Mouse (Mus musculus) heart, postnatal 0 days (tissue): ENCODE measurements around the gene Spcs3. TPM values are rescaled to one million over a fixed set of nuclear protein-coding genes. Genes with fewer than 3 reads are reported as not detected.

ENCODE experiments used
- ATAC-seq: fragments of 200-750 bp; cut with Nextera tagmentation; 2 replicates; pipeline ENCODE4 v1.8.0; 2017; ENCODE audit warnings: low read depth, moderate number of reproducible peaks, moderate library complexity; ENCODE audit not compliant: insufficient read depth
- DNase-seq: peaks from one replicate; pipeline ENCODE4 v3.0.0-alpha.2; 2016; ENCODE audit warnings: low spot score
- H3K27ac ChIP-seq: fragments of 300-500 bp; sonication (generic); 2 replicates; pipeline ENCODE4 v1.5.1; 2014; ENCODE audit warnings: low read depth, mild to moderate bottlenecking
- H3K27me3 ChIP-seq: fragments of 300-500 bp; sonication (generic); 2 replicates; pipeline ENCODE4 v1.6.1; 2014; ENCODE audit warnings: low read length, mixed read lengths; ENCODE audit not compliant: control insufficient read depth, insufficient read depth
- H3K36me3 ChIP-seq: fragments of 300-500 bp; sonication (generic); replicated peaks from 2 replicates; pipeline ENCODE4 v1.6.1; 2014; ENCODE audit warnings: low read length, mixed read lengths; ENCODE audit not compliant: control insufficient read depth, insufficient read depth
- H3K4me1 ChIP-seq: fragments of 300-500 bp; sonication (generic); 2 replicates; pipeline ENCODE4 v1.6.1; 2014; ENCODE audit warnings: antibody characterized with exemption; ENCODE audit not compliant: control insufficient read depth, insufficient read depth
- H3K4me2 ChIP-seq: fragments of 300-500 bp; sonication (generic); 2 replicates; pipeline ENCODE4 v1.6.1; 2014; ENCODE audit warnings: low read depth, mild to moderate bottlenecking, low read length, moderate library complexity
- H3K4me3 ChIP-seq: fragments of 300-500 bp; sonication (generic); 2 replicates; pipeline ENCODE4 v1.5.1; 2014; ENCODE audit warnings: low read depth, low read length
- H3K9ac ChIP-seq: fragments of 300-500 bp; sonication (generic); replicated peaks from 2 replicates; pipeline ENCODE4 v1.6.1; 2014; ENCODE audit warnings: low read depth, low read length, mixed read lengths
- H3K9me3 ChIP-seq: fragments of 300-500 bp; sonication (generic); replicated peaks from 2 replicates; pipeline ENCODE4 v1.6.1; 2016; ENCODE audit warnings: low read length; ENCODE audit not compliant: control insufficient read depth
- CTCF ChIP-seq: IDR thresholded peaks from 2 replicates; pipeline ENCODE4 v1.5.1; 2016; ENCODE audit warnings: antibody characterized with exemption, control low read depth, low read depth
- EP300 ChIP-seq: IDR thresholded peaks from 2 replicates; pipeline ENCODE4 v1.6.1; 2016; ENCODE audit warnings: antibody characterized with exemption, low read depth
- WGBS: fragments of 180-500 bp; shearing (Covaris S2); extraction: QIAGEN DNeasy Blood & Tissue Kit; methylation state at CpG from one replicate; pipeline ENCODE4 v1.1.7; 2014; 5-methylcytosine and 5-hydroxymethylcytosine counted together
- polyA plus RNA-seq: library from polyadenylated mRNA; unstranded; fragments of >200 nt; fragmentation: Nextera tagmentation; extraction: Ambion mirVana; gene quantifications from 2 replicates; pipeline ENCODE4 v1.2.1, GENCODE M21; 2015
- total RNA-seq: library from RNA; depleted of rRNA; stranded (reverse); fragments of >200 nt; gene quantifications from 2 replicates; pipeline ENCODE4 v1.2.3, GENCODE M21; 2014; ENCODE audit warnings: low replicate concordance

Gene Spcs3
- total and polyA plus RNA-seq, 2 experiments from 2014 or later = 24.8 to 32.7 TPM

DNA sequence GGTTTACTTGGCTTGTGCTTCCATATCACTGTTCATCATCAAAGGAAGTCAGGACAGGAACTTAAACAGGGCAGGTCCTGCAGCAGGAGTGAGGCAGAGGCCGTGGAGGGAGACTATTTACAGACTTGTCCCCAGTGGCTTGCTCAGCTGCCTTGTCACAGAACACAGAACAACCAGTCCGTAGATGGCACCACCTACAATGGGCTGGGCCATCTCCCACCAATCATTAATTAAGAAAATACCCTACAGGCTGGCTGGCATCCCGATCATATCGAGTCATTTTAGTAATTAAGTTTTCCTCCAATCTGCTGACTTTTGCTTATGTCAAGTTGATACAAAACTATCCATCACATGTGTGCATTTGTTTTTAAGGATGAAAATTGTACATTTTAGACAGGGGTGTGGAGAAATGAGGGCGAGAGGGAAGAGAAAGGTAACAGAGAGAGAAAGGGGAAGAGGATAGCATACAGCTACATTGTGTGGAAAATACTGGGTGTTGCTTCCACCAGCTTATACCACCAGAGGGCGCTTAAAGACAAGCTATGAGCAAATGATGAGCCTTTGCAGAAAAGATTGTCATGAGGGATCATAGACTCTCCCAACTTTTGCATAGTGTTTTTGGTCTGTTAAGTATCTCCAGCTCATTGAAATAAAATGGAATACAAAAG, 22.2 kb downstream of the Spcs3 start:
- Histone ChIP-seq H3K4me2 (no peak overlapping the region), H3K9ac (no peak overlapping the region), H3K4me1 (peaks cover 4% of the 10 kb centered on the region; the same call in 1 of the 2 replicates), H3K27me3 (no peaks in the 10 kb centered on the region), H3K36me3 (no peaks in the 10 kb centered on the region), H3K27ac (no peak overlapping the region), H3K9me3 (no peaks in the 10 kb centered on the region), H3K4me3 (no peak overlapping the region)
- peak; percentile 69 for DNase-seq
- no peak for TF ChIP-seq EP300
- TF ChIP-seq CTCF = peak; percentile 92
- 27% methylated on average over 6 of the region's 6 CpGs for WGBS
- ATAC-seq = peak; percentile 70

DNA sequence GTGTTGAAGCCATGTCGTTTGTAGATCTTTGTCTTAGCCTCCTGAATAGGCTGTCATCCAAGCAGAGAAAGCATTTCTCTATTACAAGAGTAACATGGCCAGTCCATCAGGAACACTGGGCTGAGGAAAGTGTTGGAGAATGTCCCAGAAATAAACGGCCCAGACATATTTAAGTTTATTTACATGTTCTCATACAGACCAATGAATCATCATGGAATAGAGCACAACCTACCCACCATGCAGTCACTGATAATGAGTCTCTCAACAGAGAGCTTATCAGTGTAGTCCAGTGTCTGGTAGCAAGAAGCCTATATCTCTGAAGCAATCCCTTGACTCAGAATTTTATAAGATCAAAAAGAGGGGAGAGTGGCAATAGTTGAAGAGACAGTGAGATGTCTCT, 24.7 kb downstream of the Spcs3 start:
- Histone ChIP-seq H3K36me3 (no peaks in the 10 kb centered on the region), H3K27me3 (no peaks in the 10 kb centered on the region), H3K9me3 (no peaks in the 10 kb centered on the region), H3K4me1 (peaks cover 4% of the 10 kb centered on the region; the same call in 1 of the 2 replicates), H3K4me3 (no peak overlapping the region), H3K4me2 (no peak overlapping the region), H3K9ac (no peak overlapping the region), H3K27ac (no peak overlapping the region)
- DNase-seq (no peak), ATAC-seq (no peak)
- TF ChIP-seq CTCF = no peak
- no peak for TF ChIP-seq EP300
- 31% methylated on average over 2 of the region's 2 CpGs for WGBS

DNA sequence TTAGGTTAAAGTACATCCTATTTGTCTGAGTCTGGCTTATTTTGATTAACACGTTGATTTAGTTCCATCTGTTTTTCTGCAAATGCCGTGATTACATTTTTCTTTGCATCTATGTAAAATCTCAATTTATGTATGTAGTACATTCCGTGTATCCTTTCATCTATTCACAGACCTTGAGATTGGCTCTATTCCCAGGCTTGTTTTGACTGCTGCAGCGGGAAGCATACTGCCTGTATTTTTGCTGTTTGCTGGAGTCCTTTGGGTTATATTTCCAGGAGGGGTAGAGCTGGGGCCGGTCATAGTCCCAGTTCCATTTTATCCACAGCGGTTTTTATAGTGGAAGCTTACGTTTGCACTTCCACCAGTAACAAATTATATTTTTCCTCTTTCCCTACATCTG, 26.7 kb downstream of the Spcs3 start:
- Histone ChIP-seq H3K9ac (no peak overlapping the region), H3K4me3 (no peak overlapping the region), H3K27ac (no peak overlapping the region), H3K4me2 (no peak overlapping the region), H3K9me3 (no peaks in the 10 kb centered on the region), H3K36me3 (no peaks in the 10 kb centered on the region), H3K27me3 (no peaks in the 10 kb centered on the region), H3K4me1 (no peaks in the 10 kb centered on the region)
- 58% methylated on average over 7 of the region's 7 CpGs for WGBS
- DNase-seq (no peak), ATAC-seq (no peak)
- TF ChIP-seq CTCF (no peak), EP300 (no peak)

- no peaks in the 10 kb centered on the region for H3K36me3 ChIP-seq
- H3K9me3 ChIP-seq = no peaks in the 10 kb centered on the region
- TF ChIP-seq CTCF = no peak
- TF ChIP-seq EP300 = no peak
- H3K4me1 ChIP-seq = no peaks in the 10 kb centered on the region
- no peak overlapping the region for H3K4me3 ChIP-seq
- no peak overlapping the region for H3K27ac ChIP-seq
- DNase-seq = no peak
- ATAC-seq = no peak
- WGBS = 42% methylated on average over 3 of the region's 3 CpGs
- H3K9ac ChIP-seq = no peak overlapping the region
- H3K4me2 ChIP-seq = no peak overlapping the region
- no peaks in the 10 kb centered on the region for H3K27me3 ChIP-seq
Measured at GRCm38 (mm10) chr8:54493915-54494314, 35.9 kb downstream of the Spcs3 start.

DNA sequence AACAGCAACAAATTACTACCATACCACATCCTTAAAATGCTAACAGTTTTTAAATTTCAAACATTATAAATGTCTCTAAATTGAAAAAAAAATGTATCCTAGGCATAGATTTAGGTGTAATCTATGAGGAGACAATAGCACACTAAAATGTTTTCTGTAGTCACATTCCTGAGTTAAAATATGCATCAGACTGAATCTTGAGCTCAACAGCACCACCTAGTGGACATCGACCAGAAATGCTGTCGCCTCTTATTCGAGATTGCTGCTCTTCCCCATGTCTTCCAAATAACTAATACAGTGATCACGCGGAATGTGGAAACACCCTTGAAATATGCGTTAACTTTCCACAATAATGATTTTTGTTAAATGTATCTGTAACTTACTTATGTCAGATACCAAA, 36.7 kb downstream of the Spcs3 start:
- DNase-seq = peak; percentile 60
- TF ChIP-seq EP300 (no peak), CTCF (peak; percentile 84)

GRCm38 (mm10) chr8:54491934-54492333, 37.9 kb downstream of the Spcs3 start:
- H3K4me2 ChIP-seq = no peak overlapping the region
- TF ChIP-seq EP300 (no peak), CTCF (no peak)
- H3K4me3 ChIP-seq = no peak overlapping the region
- no peaks in the 10 kb centered on the region for H3K36me3 ChIP-seq
- H3K27ac ChIP-seq = no peak overlapping the region
- DNase-seq = no peak
- no peak for ATAC-seq
- WGBS = 54% methylated on average over 4 of the region's 4 CpGs
- no peaks in the 10 kb centered on the region for H3K27me3 ChIP-seq
- no peak overlapping the region for H3K9ac ChIP-seq
- H3K9me3 ChIP-seq = no peaks in the 10 kb centered on the region
- H3K4me1 ChIP-seq = no peaks in the 10 kb centered on the region

More for the DNA sequence above, 36.7 kb downstream of the Spcs3 start:
- Histone ChIP-seq H3K4me1 (no peaks in the 10 kb centered on the region), H3K27ac (no peak overlapping the region), H3K36me3 (no peaks in the 10 kb centered on the region), H3K9ac (no peak overlapping the region), H3K9me3 (no peaks in the 10 kb centered on the region), H3K4me3 (no peak overlapping the region), H3K4me2 (no peak overlapping the region), H3K27me3 (no peaks in the 10 kb centered on the region)
- 11% methylated on average over 6 of the region's 6 CpGs for WGBS
- no peak for ATAC-seq
